Mouse (Mus musculus) G1E (cell line): ENCODE measurements around the gene Mafk. TPM values are rescaled to one million over a fixed set of nuclear protein-coding genes. Genes with fewer than 3 reads are reported as not detected.
A peak's percentile ranks its signal among the peaks of the same experiment; 100 is the strongest.

ENCODE experiments used
- ATAC-seq: 2 replicates; pipeline ENCODE4 v1.8.0; 2016; ENCODE audit warnings: mild to moderate bottlenecking; ENCODE audit not compliant: insufficient number of reproducible peaks, poor library complexity, low FRiP score, severe bottlenecking; ENCODE audit errors: extremely low read depth
- DNase-seq: peaks from one replicate; pipeline ENCODE4 v3.0.0; 2012; ENCODE audit warnings: low spot score
- H3K27me3 ChIP-seq: 2 replicates; pipeline ENCODE4 v1.6.1; 2012; ENCODE audit warnings: mild to moderate bottlenecking, low read length, inconsistent platforms; ENCODE audit not compliant: insufficient read depth
- H3K36me3 ChIP-seq: replicated peaks from 2 replicates; pipeline ENCODE3; 2012; ENCODE audit warnings: mild to moderate bottlenecking, inconsistent platforms
- H3K4me1 ChIP-seq: 2 replicates; pipeline ENCODE4 v1.6.1; 2012; ENCODE audit warnings: low read depth, low read length, inconsistent platforms, mixed read lengths; ENCODE audit not compliant: insufficient read depth
- H3K4me3 ChIP-seq: 2 replicates; pipeline ENCODE4 v1.5.1; 2012; ENCODE audit warnings: low read depth, mild to moderate bottlenecking, inconsistent platforms, low read length, moderate library complexity, mixed read lengths
- H3K9me3 ChIP-seq: replicated peaks from 2 replicates; pipeline ENCODE4 v1.6.1; 2012; ENCODE audit warnings: inconsistent platforms
- CTCF ChIP-seq: IDR thresholded peaks from 2 replicates; pipeline ENCODE4 v1.5.1; 2012; ENCODE audit warnings: low read depth, low read length, inconsistent platforms, mixed read lengths
- GATA1 ChIP-seq: IDR thresholded peaks from 2 replicates; pipeline ENCODE4 v1.6.1; 2012; ENCODE audit warnings: borderline replicate concordance, low read length, inconsistent platforms, mixed read lengths
- GATA2 ChIP-seq: IDR thresholded peaks from 2 replicates; pipeline ENCODE4 v1.6.1; 2012; ENCODE audit warnings: low read depth, low read length, inconsistent platforms, borderline replicate concordance
- POLR2AphosphoS5 ChIP-seq: IDR thresholded peaks from 2 replicates; pipeline ENCODE4 v1.6.1; 2012; ENCODE audit warnings: low read depth, low read length, inconsistent platforms; ENCODE audit not compliant: insufficient replicate concordance
- TAL1 ChIP-seq: conservative IDR thresholded peaks from 2 replicates; pipeline ENCODE4 v1.6.1; 2012; ENCODE audit warnings: low read depth, low read length, inconsistent platforms, mixed read lengths
- polyA plus RNA-seq: library from polyadenylated mRNA; stranded (reverse); fragments of >175 nt; gene quantifications from 2 replicates; pipeline ENCODE4 v1.2.3, GENCODE M21; 2012
- total RNA-seq, 2 experiments: library from RNA; stranded (forward) in 1 of 2; stranded (reverse) in 1 of 2; fragments of 200-1000 nt in 1 of 2; fragments of >200 nt in 1 of 2; fragmentation: Nextera tagmentation in 1 of 2; gene quantifications; 2 replicates each; pipeline ENCODE4 v1.2.3; 2014 to 2017

Gene Mafk
- total and polyA plus RNA-seq, 3 experiments = 14.6 to 34.5 (median 30.9) TPM

DNA sequence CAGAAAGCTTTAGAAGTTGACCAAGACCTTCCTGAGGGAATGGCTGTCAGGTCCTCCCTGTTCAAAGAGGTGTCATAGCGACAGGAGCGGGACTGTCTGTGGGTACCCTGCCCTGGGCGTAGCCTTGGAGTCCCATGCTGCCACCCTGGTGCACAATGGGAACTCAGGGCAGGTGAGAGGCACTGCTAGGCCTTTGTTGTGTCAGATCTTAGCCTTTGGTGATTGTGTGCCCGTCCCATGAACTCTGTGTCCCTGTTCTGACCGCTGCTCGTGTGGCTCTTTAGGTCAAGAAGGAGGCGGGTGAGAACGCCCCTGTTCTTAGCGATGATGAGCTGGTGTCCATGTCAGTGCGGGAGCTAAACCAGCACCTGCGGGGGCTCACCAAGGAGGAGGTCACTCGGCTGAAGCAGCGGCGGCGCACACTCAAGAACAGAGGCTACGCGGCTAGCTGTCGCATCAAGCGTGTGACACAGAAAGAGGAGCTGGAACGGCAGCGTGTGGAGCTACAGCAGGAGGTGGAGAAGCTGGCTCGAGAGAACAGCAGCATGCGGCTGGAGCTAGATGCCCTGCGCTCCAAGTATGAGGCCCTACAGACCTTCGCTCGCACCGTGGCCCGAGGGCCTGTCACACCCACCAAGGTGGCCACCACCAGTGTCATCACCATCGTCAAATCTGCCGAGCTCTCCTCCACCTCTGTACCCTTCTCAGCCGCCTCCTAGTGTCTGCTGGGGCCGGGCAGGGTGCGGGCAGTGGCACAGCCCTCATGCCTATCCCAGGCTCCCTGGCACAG is 8.7 kb downstream of the Mafk start:
- no peak for ATAC-seq
- Histone ChIP-seq H3K9me3 (no peaks in the 10 kb centered on the region), H3K36me3 (peaks cover 83% of the 10 kb centered on the region), H3K4me1 (peaks cover 91% of the 10 kb centered on the region), H3K27me3 (no peaks in the 10 kb centered on the region), H3K4me3 (no peak overlapping the region)
- no peak for TF ChIP-seq CTCF
- TF ChIP-seq GATA2 = no peak
- no peak for TF ChIP-seq POLR2AphosphoS5
- no peak for TF ChIP-seq GATA1
- no peak for TF ChIP-seq TAL1
- no peak for DNase-seq

DNA sequence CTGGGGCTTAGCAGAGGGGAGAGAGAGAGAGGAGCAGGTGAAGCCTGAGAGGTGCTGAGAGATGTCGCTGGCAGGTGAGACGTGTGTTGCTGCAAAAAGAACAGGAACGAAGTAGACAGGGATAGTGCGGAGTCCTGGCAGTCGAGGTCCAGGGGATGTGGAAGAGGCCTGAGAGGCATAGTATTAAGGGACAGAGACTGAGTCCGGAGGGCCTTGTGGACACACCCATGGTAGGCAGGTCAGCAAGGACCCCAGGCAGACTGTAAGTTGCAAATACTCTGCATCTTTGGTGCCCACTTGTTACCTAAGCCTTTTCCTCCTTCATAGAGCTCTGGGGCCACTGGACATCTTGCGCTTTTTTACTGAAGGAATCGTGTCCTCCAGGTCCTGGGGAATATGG is 9.9 kb downstream of the Mafk start:
- no peak for ATAC-seq
- no peak overlapping the region for H3K4me3 ChIP-seq

DNA sequence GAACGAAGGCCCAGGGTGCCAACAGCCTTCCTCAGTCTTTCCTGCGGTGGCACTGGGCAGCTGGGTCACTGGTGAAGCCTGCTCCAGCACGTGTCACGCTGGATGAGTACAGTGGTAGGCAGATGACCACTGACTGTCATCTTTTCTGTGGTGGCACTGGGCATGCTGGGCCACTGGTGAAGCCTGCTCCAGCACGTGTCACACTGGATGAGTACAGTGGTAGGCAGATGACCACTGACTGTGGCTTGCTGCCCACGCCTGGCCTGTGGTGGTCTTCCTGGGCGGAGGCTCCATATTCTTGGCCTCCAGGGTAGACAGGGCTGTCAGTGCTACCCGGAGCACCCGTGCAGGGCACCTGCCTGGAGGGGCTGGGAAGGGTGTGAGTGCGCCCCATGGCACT is 10.6 kb downstream of the Mafk start:
- TF ChIP-seq POLR2AphosphoS5 (no peak), GATA1 (no peak), GATA2 (no peak), CTCF (no peak), TAL1 (no peak)
- ATAC-seq (no peak), DNase-seq (no peak)
- peaks cover 80% of the 10 kb centered on the region for H3K36me3 ChIP-seq
- no peaks in the 10 kb centered on the region for H3K9me3 ChIP-seq
- no peaks in the 10 kb centered on the region for H3K27me3 ChIP-seq
- H3K4me3 ChIP-seq = peak overlapping the region; percentile 39; the same call in 1 of the 2 replicates
- H3K4me1 ChIP-seq = peaks cover 91% of the 10 kb centered on the region

More for the DNA sequence above, 9.9 kb downstream of the Mafk start:
- TF ChIP-seq TAL1 (no peak), GATA2 (no peak), CTCF (no peak), POLR2AphosphoS5 (no peak), GATA1 (no peak)
- Histone ChIP-seq H3K9me3 (no peaks in the 10 kb centered on the region), H3K27me3 (no peaks in the 10 kb centered on the region), H3K36me3 (peaks cover 82% of the 10 kb centered on the region), H3K4me1 (peaks cover 91% of the 10 kb centered on the region)
- DNase-seq = no peak

GRCm38 (mm10) chr5:139803165-139803564 is 11.9 kb downstream of the Mafk start:
- no peak for ATAC-seq

DNA sequence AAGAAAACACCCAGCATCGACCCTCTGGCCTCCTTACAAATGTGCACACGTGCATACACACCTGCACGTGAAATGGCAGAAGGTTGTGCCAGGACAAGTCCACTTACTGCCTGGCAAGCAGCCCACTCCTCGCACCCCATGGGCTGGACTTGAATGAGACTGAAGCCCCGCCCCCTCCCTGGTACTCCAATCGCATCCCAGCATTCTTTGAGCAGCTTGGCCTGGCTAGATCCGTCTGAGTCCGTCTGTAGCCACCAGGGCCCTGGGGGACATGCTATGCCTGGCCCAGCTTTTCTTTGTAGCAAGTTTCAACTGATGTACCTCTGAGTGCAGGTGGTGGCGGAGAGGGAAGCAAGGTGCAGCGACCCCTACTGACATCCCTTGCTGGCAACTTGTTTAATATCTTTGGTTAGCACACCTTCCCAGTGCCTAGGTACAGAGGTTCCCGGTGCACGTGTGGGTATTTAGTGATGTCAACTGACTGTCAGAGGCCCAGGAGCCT is 12.3 kb downstream of the Mafk start:
- Histone ChIP-seq H3K27me3 (no peaks in the 10 kb centered on the region), H3K4me3 (peak overlapping the region; percentile 61; the same call in 1 of the 2 replicates), H3K4me1 (peaks cover 85% of the 10 kb centered on the region), H3K36me3 (peaks cover 73% of the 10 kb centered on the region), H3K9me3 (peaks cover 7% of the 10 kb centered on the region)
- DNase-seq (peak; percentile 83), ATAC-seq (peak; percentile 10)
- peak; percentile 74 for TF ChIP-seq CTCF
- TF ChIP-seq POLR2AphosphoS5 = no peak

More at GRCm38 (mm10) chr5:139803165-139803564, 11.9 kb downstream of the Mafk start:
- DNase-seq = peak; percentile 72
- Histone ChIP-seq H3K9me3 (peaks cover 3% of the 10 kb centered on the region), H3K27me3 (no peaks in the 10 kb centered on the region), H3K4me3 (peak overlapping the region; percentile 2; the same call in 1 of the 2 replicates), H3K36me3 (peaks cover 75% of the 10 kb centered on the region), H3K4me1 (peaks cover 81% of the 10 kb centered on the region)
- TF ChIP-seq CTCF (no peak), POLR2AphosphoS5 (no peak), GATA2 (no peak), GATA1 (no peak), TAL1 (no peak)

DNA sequence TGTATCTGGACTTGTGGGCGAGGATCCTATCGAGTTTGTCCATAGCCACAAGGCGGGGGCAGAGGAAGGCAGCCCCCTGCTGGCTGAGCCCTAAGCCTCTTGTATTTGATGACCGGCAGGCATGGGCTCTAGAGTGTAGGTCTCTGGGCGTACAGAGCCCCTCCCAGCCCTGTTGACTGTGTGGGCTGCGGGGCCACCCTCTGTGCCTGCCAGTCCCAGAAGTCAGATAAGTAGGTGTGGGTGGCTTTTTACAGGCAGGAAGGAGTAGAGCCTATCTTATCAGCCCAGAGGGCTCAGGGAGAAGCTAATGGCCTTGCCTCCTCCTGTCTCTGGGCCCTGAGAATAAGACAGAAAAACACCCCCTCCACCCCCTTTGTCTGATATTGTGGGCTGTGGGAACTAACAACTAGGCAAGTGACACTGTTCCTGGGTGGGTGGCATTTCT is 12.8 kb downstream of the Mafk start:
- peak overlapping the region; percentile 61; the same call in 1 of the 2 replicates for H3K4me3 ChIP-seq
- peak; percentile 92 for DNase-seq
- peaks cover 7% of the 10 kb centered on the region for H3K9me3 ChIP-seq
- H3K27me3 ChIP-seq = no peaks in the 10 kb centered on the region
- peaks cover 68% of the 10 kb centered on the region for H3K36me3 ChIP-seq
- H3K4me1 ChIP-seq = peaks cover 83% of the 10 kb centered on the region
- TF ChIP-seq CTCF (no peak), TAL1 (peak; percentile 78), POLR2AphosphoS5 (0 out of 2 replicates have a peak, but pooled peaks have one; percentile 49), GATA2 (no peak), GATA1 (no peak)
- peak; percentile 92 for ATAC-seq
